Mouse (Mus musculus): Measurements from ENCODE around the gene Epyc. TPM values are rescaled to one million over a fixed set of nuclear protein-coding genes. Genes with fewer than 3 reads are reported as not detected.
A peak's percentile ranks its signal among the peaks of the same experiment; 100 is the strongest.

The Epyc gene
- polyA plus RNA-seq, 1 experiment from 2014 or later = 3.2 TPM

DNA sequence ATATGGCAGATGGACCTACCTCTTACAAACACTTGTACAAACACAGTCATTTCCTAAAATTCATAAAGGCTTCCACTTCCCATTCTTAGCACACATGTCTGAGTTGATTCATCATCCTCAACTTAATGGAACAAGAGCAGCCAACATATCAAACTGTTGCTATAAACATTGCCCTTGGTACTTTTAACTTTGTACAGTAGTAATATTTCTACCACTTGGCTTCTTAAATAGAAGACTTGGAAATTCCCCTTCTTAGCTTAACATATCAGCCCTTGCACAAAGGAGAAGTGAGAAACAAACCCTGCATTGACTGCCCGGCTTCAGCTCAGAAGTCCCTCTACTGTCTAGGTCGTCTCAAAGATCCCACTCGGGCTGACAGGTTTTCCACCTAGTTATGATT lies 12.8 kb upstream of the Epyc start:
- whole genome bisulfite sequencing = 87% methylated on average over 3 of the region's 3 CpGs
- no peak overlapping the region for H3K27ac ChIP-seq (ENCODE audit: low read depth, low read length)
- H3K9me3 ChIP-seq (ENCODE audit: control insufficient read depth, low read length) = no peaks in the 10 kb centered on the region
- H3K4me3 ChIP-seq (ENCODE audit: low read depth, low read length) = no peak overlapping the region
- no peak overlapping the region for H3K4me2 ChIP-seq (ENCODE audit: low read depth, low read length, severe bottlenecking)
- DNase-seq (ENCODE audit: low spot score) = no peak
- H3K9ac ChIP-seq (ENCODE audit: low read length) = no peak overlapping the region
- ATAC-seq (replicated peaks; ENCODE audit: low FRiP score) = no peak
- no peaks in the 10 kb centered on the region for H3K4me1 ChIP-seq (replicated peaks; ENCODE audit: control insufficient read depth, insufficient read depth, low read length)
- no peaks in the 10 kb centered on the region for H3K27me3 ChIP-seq (ENCODE audit: control insufficient read depth, insufficient read depth, low read length)
- no peaks in the 10 kb centered on the region for H3K36me3 ChIP-seq (ENCODE audit: control insufficient read depth, insufficient read depth, low read length)

DNA sequence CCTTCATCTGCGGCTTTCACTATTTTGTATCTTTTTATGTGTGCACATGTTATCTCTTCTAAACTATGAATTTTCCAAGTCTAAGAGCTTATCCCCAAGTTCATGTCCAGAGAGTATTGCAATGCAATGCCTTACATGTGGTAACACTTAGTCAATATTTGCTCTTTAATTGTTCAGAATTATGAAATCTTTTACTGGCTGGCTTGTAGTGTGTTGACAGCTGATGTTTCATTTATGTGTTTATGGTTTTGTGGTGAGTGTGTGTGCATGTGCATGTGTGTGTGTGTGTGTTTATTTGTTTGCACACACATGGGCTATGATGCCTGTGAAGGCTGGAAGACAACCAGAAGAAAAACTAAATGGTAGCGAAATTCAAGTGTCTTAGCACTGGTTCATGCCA lies 1.9 kb upstream of the Epyc start:
- no peaks in the 10 kb centered on the region for H3K27me3 ChIP-seq (ENCODE audit: control insufficient read depth, insufficient read depth, low read length)

DNA sequence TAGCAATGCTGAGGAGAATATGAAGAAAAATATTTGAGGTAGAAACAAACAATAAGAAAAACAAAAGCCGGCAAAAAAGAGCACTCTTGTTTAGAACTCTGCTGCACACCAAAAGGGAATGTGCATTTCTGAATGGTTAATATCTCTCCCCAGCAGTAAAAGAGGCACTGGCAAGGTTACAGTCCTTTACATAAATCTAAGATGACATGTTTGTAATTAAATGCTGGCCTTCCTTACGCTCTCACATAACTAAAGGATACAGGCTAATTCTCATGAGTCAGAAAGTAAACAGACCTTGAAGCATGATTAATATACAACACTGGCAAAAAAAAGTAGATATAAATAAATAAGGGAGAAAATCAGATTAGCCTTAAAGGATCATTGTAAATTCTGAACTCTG lies 6.5 kb downstream of the Epyc start:
- WGBS = 86% methylated on average over 2 of the region's 2 CpGs
- H3K36me3 ChIP-seq (ENCODE audit: control insufficient read depth, insufficient read depth, low read length) = no peaks in the 10 kb centered on the region
- H3K9me3 ChIP-seq (ENCODE audit: control insufficient read depth, low read length) = no peaks in the 10 kb centered on the region
- ATAC-seq (replicated peaks; ENCODE audit: low FRiP score) (no peak), DNase-seq (ENCODE audit: low spot score) (no peak)
- no peaks in the 10 kb centered on the region for H3K27me3 ChIP-seq (ENCODE audit: control insufficient read depth, insufficient read depth, low read length)
- no peak overlapping the region for H3K9ac ChIP-seq (ENCODE audit: low read length)
- no peak overlapping the region for H3K4me3 ChIP-seq (ENCODE audit: low read depth, low read length)
- no peak overlapping the region for H3K4me2 ChIP-seq (ENCODE audit: low read depth, low read length, severe bottlenecking)
- no peaks in the 10 kb centered on the region for H3K4me1 ChIP-seq (replicated peaks; ENCODE audit: control insufficient read depth, insufficient read depth, low read length)
- no peak overlapping the region for H3K27ac ChIP-seq (ENCODE audit: low read depth, low read length)

More for the DNA sequence above, 1.9 kb upstream of the Epyc start:
- WGBS = 86% methylated on average over 2 of the region's 2 CpGs
- H3K36me3 ChIP-seq (ENCODE audit: control insufficient read depth, insufficient read depth, low read length) = no peaks in the 10 kb centered on the region
- no peak overlapping the region for H3K9ac ChIP-seq (ENCODE audit: low read length)
- no peaks in the 10 kb centered on the region for H3K4me1 ChIP-seq (replicated peaks; ENCODE audit: control insufficient read depth, insufficient read depth, low read length)
- no peak overlapping the region for H3K4me3 ChIP-seq (ENCODE audit: low read depth, low read length)
- ATAC-seq (replicated peaks; ENCODE audit: low FRiP score) (no peak), DNase-seq (ENCODE audit: low spot score) (no peak)
- no peaks in the 10 kb centered on the region for H3K9me3 ChIP-seq (ENCODE audit: control insufficient read depth, low read length)
- no peak overlapping the region for H3K27ac ChIP-seq (ENCODE audit: low read depth, low read length)
- H3K4me2 ChIP-seq (ENCODE audit: low read depth, low read length, severe bottlenecking) = no peak overlapping the region

DNA sequence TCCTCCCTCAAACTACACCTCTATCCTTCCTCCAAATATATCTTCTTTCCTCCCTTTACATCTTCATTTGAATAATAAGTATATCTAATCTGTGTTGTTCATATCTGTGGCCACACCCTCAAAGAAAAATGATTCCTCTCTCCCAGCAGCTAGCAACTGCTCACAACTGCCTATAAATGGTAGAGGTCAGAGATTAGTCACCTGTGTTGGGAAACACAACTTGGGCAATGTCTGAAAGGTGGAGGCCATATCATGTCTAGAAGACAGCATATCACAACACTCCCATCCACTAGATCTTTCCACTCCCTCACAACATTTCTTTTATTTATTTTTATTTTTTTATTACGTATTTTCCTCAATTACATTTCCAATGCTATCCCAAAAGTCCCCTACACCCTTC lies 15.6 kb downstream of the Epyc start:
- H3K27ac ChIP-seq (ENCODE audit: low read depth, low read length) = no peak overlapping the region
- no peak for DNase-seq (ENCODE audit: low spot score)
- no peak overlapping the region for H3K4me3 ChIP-seq (ENCODE audit: low read depth, low read length)
- no peaks in the 10 kb centered on the region for H3K4me1 ChIP-seq (replicated peaks; ENCODE audit: control insufficient read depth, insufficient read depth, low read length)
- no peaks in the 10 kb centered on the region for H3K36me3 ChIP-seq (ENCODE audit: control insufficient read depth, insufficient read depth, low read length)
- 92% methylated on average over 1 of the region's 1 CpGs for WGBS
- no peak overlapping the region for H3K9ac ChIP-seq (ENCODE audit: low read length)
- H3K4me2 ChIP-seq (ENCODE audit: low read depth, low read length, severe bottlenecking) = no peak overlapping the region
- H3K9me3 ChIP-seq (ENCODE audit: control insufficient read depth, low read length) = no peaks in the 10 kb centered on the region
- ATAC-seq (replicated peaks; ENCODE audit: low FRiP score) = no peak
- H3K27me3 ChIP-seq (ENCODE audit: control insufficient read depth, insufficient read depth, low read length) = no peaks in the 10 kb centered on the region

DNA sequence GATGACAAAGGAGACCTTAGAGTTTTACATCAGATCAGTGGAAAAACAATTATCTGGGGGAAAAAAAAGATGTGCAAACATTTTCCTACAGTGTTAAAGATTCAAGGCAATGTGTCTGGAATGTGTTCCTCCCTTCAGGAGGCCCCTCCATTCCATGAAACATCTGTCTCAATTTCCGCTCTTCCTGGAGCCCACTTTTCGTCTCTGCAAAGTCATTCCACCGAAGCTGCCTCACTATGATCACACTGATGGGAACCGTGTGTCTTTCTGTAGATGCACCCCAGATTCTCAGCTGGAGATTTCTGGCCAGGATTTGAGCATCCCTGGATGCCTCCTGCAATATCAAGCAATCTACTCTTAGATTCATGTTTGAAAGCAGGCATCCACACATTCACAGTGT lies 24.8 kb downstream of the Epyc start:
- H3K27ac ChIP-seq (ENCODE audit: low read depth, low read length) = no peak overlapping the region
- H3K4me2 ChIP-seq (ENCODE audit: low read depth, low read length, severe bottlenecking) = no peak overlapping the region
- no peaks in the 10 kb centered on the region for H3K36me3 ChIP-seq (ENCODE audit: control insufficient read depth, insufficient read depth, low read length)
- H3K4me3 ChIP-seq (ENCODE audit: low read depth, low read length) = no peak overlapping the region
- H3K4me1 ChIP-seq (replicated peaks; ENCODE audit: control insufficient read depth, insufficient read depth, low read length) = no peaks in the 10 kb centered on the region
- ATAC-seq (replicated peaks; ENCODE audit: low FRiP score) (no peak), DNase-seq (ENCODE audit: low spot score) (peak; percentile 49)
- H3K9me3 ChIP-seq (ENCODE audit: control insufficient read depth, low read length) = no peaks in the 10 kb centered on the region
- WGBS = 39% methylated on average over 4 of the region's 4 CpGs
- no peaks in the 10 kb centered on the region for H3K27me3 ChIP-seq (ENCODE audit: control insufficient read depth, insufficient read depth, low read length)
- no peak overlapping the region for H3K9ac ChIP-seq (ENCODE audit: low read length)

DNA sequence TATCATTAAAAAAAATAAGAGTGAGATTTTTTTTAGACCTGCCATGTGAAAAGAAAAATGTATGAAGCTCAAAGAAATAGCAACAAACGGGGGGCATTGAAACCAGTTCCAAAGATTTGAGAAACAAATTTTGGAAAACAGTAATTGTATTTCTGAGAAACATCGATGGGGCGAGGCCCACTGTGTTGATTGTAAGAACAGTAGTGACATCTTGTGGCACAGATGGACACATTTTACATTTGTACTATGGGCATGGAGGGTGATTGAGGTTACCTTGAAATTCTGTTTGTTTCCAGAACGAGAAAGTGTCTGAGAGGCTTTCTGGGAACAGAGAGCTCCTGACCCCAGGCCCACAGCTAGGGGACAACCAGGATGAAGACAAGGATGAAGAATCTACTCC lies 26.3 kb downstream of the Epyc start:
- no peaks in the 10 kb centered on the region for H3K4me1 ChIP-seq (replicated peaks; ENCODE audit: control insufficient read depth, insufficient read depth, low read length)
- H3K4me3 ChIP-seq (ENCODE audit: low read depth, low read length) = no peak overlapping the region
- H3K27me3 ChIP-seq (ENCODE audit: control insufficient read depth, insufficient read depth, low read length) = no peaks in the 10 kb centered on the region
- 80% methylated on average over 4 of the region's 4 CpGs for WGBS
- ATAC-seq (replicated peaks; ENCODE audit: low FRiP score) = no peak
- H3K36me3 ChIP-seq (ENCODE audit: control insufficient read depth, insufficient read depth, low read length) = no peaks in the 10 kb centered on the region
- H3K9me3 ChIP-seq (ENCODE audit: control insufficient read depth, low read length) = no peaks in the 10 kb centered on the region
- no peak overlapping the region for H3K4me2 ChIP-seq (ENCODE audit: low read depth, low read length, severe bottlenecking)
- no peak for DNase-seq (ENCODE audit: low spot score)
- H3K9ac ChIP-seq (ENCODE audit: low read length) = no peak overlapping the region
- H3K27ac ChIP-seq (ENCODE audit: low read depth, low read length) = no peak overlapping the region

DNA sequence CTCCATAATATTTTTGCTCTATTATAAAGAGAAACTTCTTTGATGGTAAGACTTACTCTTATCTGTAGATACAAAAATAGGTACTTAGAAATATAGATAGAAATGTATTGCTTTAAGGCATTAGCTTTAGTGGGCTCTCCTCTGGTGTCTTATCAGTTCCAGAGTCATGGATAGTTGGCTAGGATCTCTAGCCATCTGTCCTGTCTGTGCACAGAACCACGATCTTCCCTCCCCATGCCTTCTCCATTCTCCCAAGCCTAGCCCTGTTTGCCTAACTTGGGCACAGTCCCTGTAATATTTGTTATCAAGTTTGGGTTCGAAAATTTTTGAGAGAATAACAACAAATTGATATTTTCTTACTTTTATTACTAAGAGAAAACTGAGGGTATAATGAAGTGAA lies 29.4 kb downstream of the Epyc start:
- no peaks in the 10 kb centered on the region for H3K27me3 ChIP-seq (ENCODE audit: control insufficient read depth, insufficient read depth, low read length)
- no peak overlapping the region for H3K9ac ChIP-seq (ENCODE audit: low read length)
- no peaks in the 10 kb centered on the region for H3K9me3 ChIP-seq (ENCODE audit: control insufficient read depth, low read length)
- WGBS = 83% methylated on average over 2 of the region's 2 CpGs
- no peak overlapping the region for H3K27ac ChIP-seq (ENCODE audit: low read depth, low read length)
- H3K4me1 ChIP-seq (replicated peaks; ENCODE audit: control insufficient read depth, insufficient read depth, low read length) = no peaks in the 10 kb centered on the region
- ATAC-seq (replicated peaks; ENCODE audit: low FRiP score) = no peak
- no peak overlapping the region for H3K4me2 ChIP-seq (ENCODE audit: low read depth, low read length, severe bottlenecking)
- no peaks in the 10 kb centered on the region for H3K36me3 ChIP-seq (ENCODE audit: control insufficient read depth, insufficient read depth, low read length)
- DNase-seq (ENCODE audit: low spot score) = no peak
- H3K4me3 ChIP-seq (ENCODE audit: low read depth, low read length) = no peak overlapping the region

DNA sequence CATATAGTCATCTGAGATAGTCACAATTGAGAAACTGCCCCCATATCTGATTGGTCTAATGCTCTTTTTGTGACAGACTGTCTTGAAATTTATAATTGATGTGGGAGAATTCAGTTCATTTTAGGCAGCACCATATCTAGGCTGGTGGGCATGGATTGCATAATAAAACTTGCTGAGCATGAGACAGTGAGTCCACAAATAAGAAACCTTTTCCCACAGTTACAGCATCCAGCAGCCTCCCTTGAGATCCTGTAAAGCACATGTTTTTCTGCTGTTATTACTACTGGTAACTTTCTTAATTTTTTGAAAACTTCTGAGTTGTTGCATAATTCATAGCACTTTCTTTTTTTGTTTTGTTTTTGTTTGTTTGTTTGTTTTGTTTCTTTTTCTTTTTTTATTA lies 39.1 kb downstream of the Epyc start:
- Histone ChIP-seq H3K4me3 (ENCODE audit: low read depth, low read length) (no peak overlapping the region), H3K4me1 (replicated peaks; ENCODE audit: control insufficient read depth, insufficient read depth, low read length) (no peaks in the 10 kb centered on the region), H3K4me2 (ENCODE audit: low read depth, low read length, severe bottlenecking) (no peak overlapping the region), H3K36me3 (ENCODE audit: control insufficient read depth, insufficient read depth, low read length) (no peaks in the 10 kb centered on the region), H3K9me3 (ENCODE audit: control insufficient read depth, low read length) (no peaks in the 10 kb centered on the region), H3K27me3 (ENCODE audit: control insufficient read depth, insufficient read depth, low read length) (no peaks in the 10 kb centered on the region), H3K9ac (ENCODE audit: low read length) (no peak overlapping the region), H3K27ac (ENCODE audit: low read depth, low read length) (no peak overlapping the region)
- DNase-seq (ENCODE audit: low spot score) (no peak), ATAC-seq (replicated peaks; ENCODE audit: low FRiP score) (no peak)

DNA sequence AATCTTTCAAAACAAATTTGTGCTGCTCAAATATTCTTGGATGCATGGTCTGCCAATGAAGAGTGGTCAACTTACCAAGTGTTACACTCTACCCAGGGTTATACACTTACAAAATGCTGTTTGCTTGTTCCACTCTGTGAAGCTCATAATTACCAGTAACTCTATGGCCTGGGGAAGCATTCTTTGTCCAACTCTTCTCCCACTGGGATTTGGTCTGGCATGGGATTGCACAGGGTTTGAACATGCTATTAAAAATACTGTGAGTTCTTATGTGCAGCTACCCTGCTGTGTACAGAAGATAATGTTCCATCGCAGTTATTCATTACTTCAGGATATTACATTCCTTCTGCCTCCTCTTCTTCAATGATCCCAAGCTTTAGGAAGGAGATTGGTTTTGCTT lies 43.3 kb downstream of the Epyc start:
- ATAC-seq (replicated peaks; ENCODE audit: low FRiP score) (no peak), DNase-seq (ENCODE audit: low spot score) (no peak)
- Histone ChIP-seq H3K27me3 (ENCODE audit: control insufficient read depth, insufficient read depth, low read length) (no peaks in the 10 kb centered on the region), H3K27ac (ENCODE audit: low read depth, low read length) (no peak overlapping the region), H3K4me2 (ENCODE audit: low read depth, low read length, severe bottlenecking) (no peak overlapping the region), H3K4me3 (ENCODE audit: low read depth, low read length) (no peak overlapping the region), H3K4me1 (replicated peaks; ENCODE audit: control insufficient read depth, insufficient read depth, low read length) (no peaks in the 10 kb centered on the region), H3K36me3 (ENCODE audit: control insufficient read depth, insufficient read depth, low read length) (no peaks in the 10 kb centered on the region), H3K9ac (ENCODE audit: low read length) (no peak overlapping the region), H3K9me3 (ENCODE audit: control insufficient read depth, low read length) (no peaks in the 10 kb centered on the region)
- WGBS = 84% methylated on average over 1 of the region's 1 CpGs

Data from forebrain, embryonic 11.5 days (tissue).